Mouse (Mus musculus) kidney, adult 2 months (tissue): ENCODE measurements around the gene Cnr2.

ENCODE experiments used
- CTCF ChIP-seq: fragments of 200-500 bp; conservative IDR thresholded peaks from 2 replicates; pipeline ENCODE4 v1.5.1; 2011; ENCODE audit warnings: low read depth, mild to moderate bottlenecking, control low read depth, low read length, moderate library complexity, mixed read lengths; ENCODE audit not compliant: insufficient read depth, insufficient read length
- POLR2A ChIP-seq: fragments of 200-500 bp; IDR thresholded peaks from one replicate; pipeline ENCODE4 v1.6.1; 2011; ENCODE audit warnings: low read depth, low read length, control low read depth

GRCm38 (mm10) chr4:135960717-135961116 is 65.5 kb downstream of the Cnr2 start:
- TF ChIP-seq CTCF (peak; percentile 99), POLR2A (no peak)
